Mouse (Mus musculus): ENCODE data around the gene Washc1.

- TF ChIP-seq POLR2A (IDR thresholded peaks at IDR 0.05; ENCODE audit: borderline replicate concordance, extremely low read depth, low read depth, low read length) (no peak), CTCF (IDR thresholded peaks at IDR 0.05; ENCODE audit: insufficient read depth, low read length) (no peak)
Observed at GRCm38 (mm10) chr17:66091392-66091791, 20.0 kb upstream of the Washc1 start.
